Mouse (Mus musculus) liver, postnatal 0 days (tissue): ENCODE measurements around the gene H2afj. TPM values are rescaled to one million over a fixed set of nuclear protein-coding genes. Genes with fewer than 3 reads are reported as not detected.

Experiments
- ATAC-seq: fragments of 200-750 bp; cut with Nextera tagmentation; 2 replicates; pipeline ENCODE4 v1.8.0; 2017; ENCODE audit warnings: mild to moderate bottlenecking, moderate library complexity
- DNase-seq: peaks from one replicate; pipeline ENCODE4 v3.0.0-alpha.2; 2016
- H3K27ac ChIP-seq: fragments of 300-500 bp; sonication (generic); 2 replicates; pipeline ENCODE4 v1.5.1; 2014; ENCODE audit warnings: antibody characterized with exemption, moderate library complexity, mild to moderate bottlenecking, low read depth
- H3K27me3 ChIP-seq: fragments of 300-500 bp; sonication (generic); 2 replicates; pipeline ENCODE4 v1.6.1; 2014; ENCODE audit warnings: low read length, control low read depth, mixed read lengths; ENCODE audit not compliant: insufficient read depth
- H3K36me3 ChIP-seq: fragments of 300-500 bp; sonication (generic); replicated peaks from 2 replicates; pipeline ENCODE4 v1.6.1; 2014; ENCODE audit warnings: mild to moderate bottlenecking, control low read depth, low read length, moderate library complexity, mixed read lengths; ENCODE audit not compliant: insufficient read depth
- H3K4me1 ChIP-seq: fragments of 300-500 bp; sonication (generic); 2 replicates; pipeline ENCODE4 v1.6.1; 2014; ENCODE audit warnings: antibody characterized with exemption, mild to moderate bottlenecking, control low read depth; ENCODE audit not compliant: insufficient read depth
- H3K4me2 ChIP-seq: fragments of 300-500 bp; sonication (generic); 2 replicates; pipeline ENCODE4 v1.6.1; 2014; ENCODE audit warnings: low read depth, mild to moderate bottlenecking, low read length, moderate library complexity, mixed read lengths
- H3K4me3 ChIP-seq: fragments of 300-500 bp; sonication (generic); 2 replicates; pipeline ENCODE4 v1.5.1; 2014; ENCODE audit warnings: low read depth, low read length
- H3K9ac ChIP-seq: fragments of 300-500 bp; sonication (generic); replicated peaks from 2 replicates; pipeline ENCODE4 v1.6.1; 2014; ENCODE audit warnings: mild to moderate bottlenecking, moderate library complexity
- H3K9me3 ChIP-seq: fragments of 300-500 bp; sonication (generic); 2 replicates; pipeline ENCODE4 v1.6.1; 2016; ENCODE audit warnings: mild to moderate bottlenecking, control low read depth, low read length, mixed read lengths
- CTCF ChIP-seq: sonication (generic); IDR thresholded peaks from 2 replicates; pipeline ENCODE4 v1.5.1; 2016; ENCODE audit warnings: antibody characterized with exemption, low read depth
- EP300 ChIP-seq: IDR thresholded peaks from 2 replicates; pipeline ENCODE4 v1.6.1; 2016; ENCODE audit warnings: antibody characterized with exemption, low read depth, mild to moderate bottlenecking
- WGBS: fragments of 180-500 bp; shearing (Covaris S2); extraction: QIAGEN DNeasy Blood & Tissue Kit; methylation state at CpG from one replicate; pipeline ENCODE4 v1.1.7; 2014; ENCODE audit not compliant: insufficient replicate concordance; 5-methylcytosine and 5-hydroxymethylcytosine counted together
- polyA plus RNA-seq: library from polyadenylated mRNA; unstranded; fragments of >200 nt; fragmentation: Nextera tagmentation; extraction: Ambion mirVana; gene quantifications from 2 replicates; pipeline ENCODE4 v1.2.1, GENCODE M21; 2015

The H2afj gene
- polyA plus RNA-seq, 1 experiment from 2014 or later = 152 TPM

GRCm38 (mm10) chr6:136831712-136832111 lies 23.7 kb downstream of the H2afj start:
- Histone ChIP-seq H3K9ac (no peak overlapping the region), H3K4me1 (peaks cover 12% of the 10 kb centered on the region), H3K27me3 (no peaks in the 10 kb centered on the region), H3K9me3 (no peaks in the 10 kb centered on the region), H3K36me3 (no peaks in the 10 kb centered on the region), H3K4me2 (0 out of 2 replicates have a peak overlapping the region, but pooled peaks have one; percentile 14), H3K27ac (0 out of 2 replicates have a peak overlapping the region, but pooled peaks have one; percentile 29), H3K4me3 (no peak overlapping the region)
- WGBS = 31% methylated on average over 5 of the region's 5 CpGs
- ATAC-seq (no peak), DNase-seq (no peak)
- TF ChIP-seq CTCF = no peak
- TF ChIP-seq EP300 = no peak

GRCm38 (mm10) chr6:136835352-136835751 lies 27.3 kb downstream of the H2afj start, which contains the start of gene Smco3:
TSS of gene Smco3 (minus strand) at chr6:136835452.
- Histone ChIP-seq H3K27me3 (no peaks in the 10 kb centered on the region), H3K4me1 (no peaks in the 10 kb centered on the region), H3K9me3 (no peaks in the 10 kb centered on the region), H3K4me2 (no peak within 1 kb of the TSS), H3K27ac (no peak within 1 kb of the TSS), H3K36me3 (no peaks in the 10 kb centered on the region), H3K9ac (no peak within 1 kb of the TSS), H3K4me3 (no peak within 1 kb of the TSS)
- WGBS = 50% methylated on average over 4 of the region's 4 CpGs
- ATAC-seq = no peak
- TF ChIP-seq EP300 (no peak), CTCF (no peak)
- no peak for DNase-seq

DNA sequence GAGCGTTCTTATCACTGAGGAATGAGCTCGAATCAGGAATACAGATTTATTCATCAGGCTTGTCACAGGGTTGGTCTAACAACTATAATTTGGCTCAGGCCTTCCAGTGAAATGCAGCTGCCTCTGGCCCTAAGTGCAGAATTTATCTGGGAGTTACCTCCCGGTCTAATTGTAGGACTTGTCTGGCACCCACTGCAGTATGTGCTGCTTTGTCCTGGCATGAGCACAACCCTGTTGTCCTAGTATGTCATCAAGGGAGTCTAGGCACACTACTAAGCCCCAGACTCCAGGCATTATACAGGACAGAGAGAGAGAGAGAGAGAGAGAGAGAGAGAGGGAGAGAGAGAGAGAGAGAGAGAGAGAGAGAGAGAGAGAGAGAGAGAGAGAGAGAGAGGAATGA lies 29.3 kb downstream of the H2afj start:
- 77% methylated on average over 3 of the region's 3 CpGs for WGBS
- no peaks in the 10 kb centered on the region for H3K4me1 ChIP-seq
- H3K27ac ChIP-seq = no peak overlapping the region
- ATAC-seq (no peak), DNase-seq (no peak)
- no peaks in the 10 kb centered on the region for H3K27me3 ChIP-seq
- no peak overlapping the region for H3K4me2 ChIP-seq
- no peaks in the 10 kb centered on the region for H3K9me3 ChIP-seq
- H3K36me3 ChIP-seq = no peaks in the 10 kb centered on the region
- no peak overlapping the region for H3K4me3 ChIP-seq
- TF ChIP-seq EP300 (no peak), CTCF (no peak)
- H3K9ac ChIP-seq = no peak overlapping the region

DNA sequence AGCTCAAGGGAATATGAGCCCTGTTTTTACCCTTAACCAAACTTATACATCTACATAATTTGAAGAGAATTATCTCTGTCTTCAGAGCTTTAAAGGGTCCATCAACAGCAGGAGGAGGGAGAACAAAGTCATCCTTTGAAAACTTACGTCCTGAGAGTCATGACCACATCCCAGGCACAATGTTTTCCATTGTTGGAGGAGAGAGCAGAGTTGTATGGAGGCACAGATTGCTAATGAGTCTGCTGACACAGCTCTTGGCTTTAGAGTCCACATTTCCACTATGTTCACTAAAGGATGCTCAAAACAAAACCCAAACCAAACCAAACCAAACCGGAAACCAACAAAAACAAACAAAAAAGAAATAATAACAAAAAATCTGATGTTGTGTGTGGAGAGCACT lies 36.9 kb downstream of the H2afj start:
- Histone ChIP-seq H3K27ac (no peak overlapping the region), H3K9me3 (no peaks in the 10 kb centered on the region), H3K27me3 (no peaks in the 10 kb centered on the region), H3K9ac (no peak overlapping the region), H3K36me3 (peaks cover 19% of the 10 kb centered on the region), H3K4me3 (no peak overlapping the region), H3K4me1 (peaks cover 9% of the 10 kb centered on the region), H3K4me2 (no peak overlapping the region)
- WGBS = 84% methylated on average over 2 of the region's 2 CpGs
- no peak for DNase-seq
- ATAC-seq = no peak
- TF ChIP-seq EP300 (no peak), CTCF (no peak)

GRCm38 (mm10) chr6:136845706-136846480 lies 37.8 kb downstream of the H2afj start:
- 82% methylated on average over 5 of the region's 5 CpGs for WGBS
- Histone ChIP-seq H3K4me2 (no peak overlapping the region), H3K4me1 (peaks cover 18% of the 10 kb centered on the region), H3K4me3 (no peak overlapping the region), H3K27ac (no peak overlapping the region), H3K9me3 (no peaks in the 10 kb centered on the region), H3K9ac (no peak overlapping the region), H3K36me3 (peaks cover 22% of the 10 kb centered on the region), H3K27me3 (no peaks in the 10 kb centered on the region)
- TF ChIP-seq EP300 = no peak
- no peak for TF ChIP-seq CTCF
- no peak for ATAC-seq
- DNase-seq = no peak

- H3K36me3 ChIP-seq = peaks cover 24% of the 10 kb centered on the region
- no peaks in the 10 kb centered on the region for H3K27me3 ChIP-seq
- no peaks in the 10 kb centered on the region for H3K9me3 ChIP-seq
- WGBS = 92% methylated on average over 3 of the region's 3 CpGs
- no peak for TF ChIP-seq CTCF
- TF ChIP-seq EP300 = no peak
- no peak overlapping the region for H3K9ac ChIP-seq
- no peak for DNase-seq
- H3K27ac ChIP-seq = no peak overlapping the region
- no peak for ATAC-seq
- no peak overlapping the region for H3K4me3 ChIP-seq
- no peak overlapping the region for H3K4me2 ChIP-seq
- peaks cover 18% of the 10 kb centered on the region for H3K4me1 ChIP-seq
These were observed 39.2 kb downstream of the H2afj start for GRCm38 (mm10) chr6:136847267-136847666.
